Mouse (Mus musculus) thymus, adult 2 months (tissue): Measurements from ENCODE around the gene Bak1.

Experiments used
- CTCF ChIP-seq: fragments of 200-500 bp; IDR thresholded peaks from 2 replicates; pipeline ENCODE4 v1.5.1; 2012; ENCODE audit warnings: mild to moderate bottlenecking, control low read depth, low read length, moderate library complexity, borderline replicate concordance; ENCODE audit not compliant: control insufficient read depth, poor library complexity, insufficient read depth; ENCODE audit errors: extremely low read depth
- POLR2A ChIP-seq: fragments of 200-500 bp; IDR thresholded peaks from 2 replicates; pipeline ENCODE4 v1.6.1; 2012; ENCODE audit warnings: mild to moderate bottlenecking, low read length, control low read depth, moderate library complexity; ENCODE audit not compliant: control insufficient read depth, poor library complexity, insufficient read depth; ENCODE audit errors: extremely low read depth

GRCm38 (mm10) chr17:27040304-27041045, 11.7 kb upstream of the Bak1 start:
- TF ChIP-seq CTCF (no peak), POLR2A (no peak)
